8 mouse cellular contexts compared by ENCODE assay signal in the genomic region with DNA sequence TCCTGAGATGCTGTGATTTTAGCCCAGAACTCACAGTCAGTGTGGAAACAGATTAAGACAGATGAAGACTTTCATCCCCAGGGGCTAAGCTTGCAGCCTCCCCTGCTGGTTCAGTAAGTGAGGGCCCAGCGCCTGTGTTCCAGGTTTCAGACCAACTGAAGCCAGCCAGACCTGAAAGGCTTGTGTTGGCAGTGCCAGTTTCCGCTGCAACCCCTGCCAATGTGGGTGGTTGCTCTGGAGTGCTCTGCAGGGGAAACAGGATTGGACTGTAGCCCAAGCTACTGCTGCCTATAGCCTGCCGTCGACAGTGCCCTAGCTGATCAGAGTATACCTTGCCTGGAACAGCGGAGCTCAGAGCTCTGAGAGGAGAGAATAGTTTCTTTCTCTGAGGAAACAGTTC. TPM values are rescaled to one million over a fixed set of nuclear protein-coding genes. Genes with fewer than 3 reads are reported as not detected.
DNase-seq lines count a peak whose midpoint lies in the region; ATAC-seq and TF ChIP-seq lines count a peak whose summit lies in the region.

No protein-coding gene starts in this region.

- H3K27me3 ChIP-seq in heart, adult 2 months (ENCODE audit: control insufficient read depth, insufficient read depth, low read length) = no peaks in the 10 kb centered on the region
- no peaks in the 10 kb centered on the region for H3K27me3 ChIP-seq in heart, embryonic 11.5 days (ENCODE audit: control insufficient read depth, insufficient read depth, low read length)
- no peaks in the 10 kb centered on the region for H3K27me3 ChIP-seq in forebrain, embryonic 16.5 days (replicated peaks; ENCODE audit: control insufficient read depth, insufficient read depth, low read length)
- H3K27me3 ChIP-seq in midbrain, postnatal 0 days (ENCODE audit: insufficient read depth, low read length) = no peaks in the 10 kb centered on the region

- 31% methylated on average over 5 of the region's 5 CpGs for WGBS in heart, adult 2 months
- WGBS in heart, embryonic 11.5 days (ENCODE audit: insufficient replicate concordance) = 85% methylated on average over 5 of the region's 5 CpGs
- WGBS in forebrain, embryonic 16.5 days = 47% methylated on average over 5 of the region's 5 CpGs
- 59% methylated on average over 5 of the region's 5 CpGs for WGBS in midbrain, postnatal 0 days

- no peak overlapping the region for H3K4me3 ChIP-seq in heart, adult 2 months
- H3K4me3 ChIP-seq in heart, embryonic 11.5 days (ENCODE audit: low read depth, low read length) = no peak overlapping the region
- H3K4me3 ChIP-seq in forebrain, embryonic 16.5 days (replicated peaks; ENCODE audit: low read length) = no peak overlapping the region
- H3K4me3 ChIP-seq in midbrain, postnatal 0 days (ENCODE audit: low read depth, low read length) = no peak overlapping the region

- peak overlapping the region; percentile 79 for H3K27ac ChIP-seq in heart, adult 2 months
- no peak overlapping the region for H3K27ac ChIP-seq in heart, embryonic 11.5 days (ENCODE audit: low read depth, low read length)
- H3K27ac ChIP-seq in forebrain, embryonic 16.5 days (ENCODE audit: low read length) = no peak overlapping the region
- no peak overlapping the region for H3K27ac ChIP-seq in midbrain, postnatal 0 days (ENCODE audit: low read depth, low read length)

- peaks cover 10% of the 10 kb centered on the region for H3K36me3 ChIP-seq in heart, adult 2 months (ENCODE audit: control insufficient read depth, insufficient read depth, low read length)
- no peaks in the 10 kb centered on the region for H3K36me3 ChIP-seq in heart, embryonic 11.5 days (ENCODE audit: control insufficient read depth, insufficient read depth, low read length)
- H3K36me3 ChIP-seq in forebrain, embryonic 16.5 days (ENCODE audit: control insufficient read depth, insufficient read depth) = no peaks in the 10 kb centered on the region
- no peaks in the 10 kb centered on the region for H3K36me3 ChIP-seq in midbrain, postnatal 0 days (ENCODE audit: insufficient read depth, low read length)

- ATAC-seq in heart, embryonic 11.5 days (replicated peaks; ENCODE audit: insufficient number of reproducible peaks, low FRiP score, low TSS enrichment) = no peak
- peak; percentile 80 for ATAC-seq in forebrain, embryonic 16.5 days
- no peak for ATAC-seq in midbrain, postnatal 0 days (ENCODE audit: low FRiP score)
- no peak for ATAC-seq in erythroblast, adult 5-6 weeks (replicated peaks; ENCODE audit: low FRiP score, poor library complexity, severe bottlenecking)

- no peak overlapping the region for H3K4me2 ChIP-seq in heart, embryonic 11.5 days
- no peak overlapping the region for H3K4me2 ChIP-seq in forebrain, embryonic 16.5 days (ENCODE audit: low read length)
- H3K4me2 ChIP-seq in midbrain, postnatal 0 days (ENCODE audit: low read depth, low read length, poor library complexity, severe bottlenecking) = no peak overlapping the region

- intact Hi-C loops in heart, adult 2 months (cut with DNase I) = no loop called here

- H3K4me1 ChIP-seq in heart, adult 2 months (ENCODE audit: control insufficient read depth, insufficient read depth, low read length) = peaks cover 27% of the 10 kb centered on the region
- peaks cover 25% of the 10 kb centered on the region for H3K4me1 ChIP-seq in heart, embryonic 11.5 days (ENCODE audit: control insufficient read depth, insufficient read depth, low read length)
- peaks cover 26% of the 10 kb centered on the region for H3K4me1 ChIP-seq in forebrain, embryonic 16.5 days (replicated peaks; ENCODE audit: control insufficient read depth, insufficient read depth, low read length)
- H3K4me1 ChIP-seq in midbrain, postnatal 0 days (ENCODE audit: insufficient read depth, low read length) = no peaks in the 10 kb centered on the region

- no peak for TF ChIP-seq POLR2A in heart, adult 2 months (IDR thresholded peaks at IDR 0.05; ENCODE audit: insufficient read depth, low read depth, low read length)

- H3K9ac ChIP-seq in heart, adult 2 months (ENCODE audit: low read depth, low read length) = peak overlapping the region; percentile 38; the same call in 1 of the 2 replicates
- H3K9ac ChIP-seq in heart, embryonic 11.5 days (ENCODE audit: low read depth, low read length) = no peak overlapping the region
- no peak overlapping the region for H3K9ac ChIP-seq in forebrain, embryonic 16.5 days (replicated peaks; ENCODE audit: low read depth, low read length)
- H3K9ac ChIP-seq in midbrain, postnatal 0 days (replicated peaks; ENCODE audit: low read length, poor library complexity, severe bottlenecking) = no peak overlapping the region

- no peaks in the 10 kb centered on the region for H3K9me3 ChIP-seq in heart, embryonic 11.5 days (replicated peaks; ENCODE audit: control insufficient read depth, low read length)
- no peaks in the 10 kb centered on the region for H3K9me3 ChIP-seq in forebrain, embryonic 16.5 days (ENCODE audit: control insufficient read depth, low read length)
- no peaks in the 10 kb centered on the region for H3K9me3 ChIP-seq in midbrain, postnatal 0 days (ENCODE audit: low read length)

- peak; percentile 77 for TF ChIP-seq CTCF in heart, adult 2 months (IDR thresholded peaks at IDR 0.05)
- peak; percentile 59 for TF ChIP-seq CTCF in midbrain, postnatal 0 days (IDR thresholded peaks at IDR 0.05)

- peak; percentile 70 to 81 for DNase-seq in heart, adult 2 months
- DNase-seq in adrenal gland, postnatal 36 days = peak; percentile 27 to 64
- peak; percentile 42 to 62 for DNase-seq in layer of hippocampus, adult 18-20 months (ENCODE audit: low spot score in 2 of 2)
- DNase-seq in midbrain, postnatal 0 days (ENCODE audit: low spot score) = peak; percentile 85
- DNase-seq in thymus, postnatal 0 days (ENCODE audit: low spot score) = no peak

- peak; percentile 58; the same call in 1 of the 2 replicates for TF ChIP-seq EP300 in heart, adult 2 months (IDR thresholded peaks at IDR 0.05; ENCODE audit: insufficient read depth, low read depth, low read length)

- H3K79me2 ChIP-seq in heart, adult 2 months (replicated peaks; ENCODE audit: control insufficient read depth, insufficient read depth, low read length) = no peaks in the 10 kb centered on the region

RNA-seq across cellular contexts. Expression of a gene that starts 37.0 kb away (rescaled TPM):
- total RNA-seq in heart, adult 2 months (2021) = 10 to 100 TPM; 12.6 to 13.6 TPM
- polyA plus RNA-seq in heart, adult 2 months (2012; rRNA removed) = 15.5 and 19.6 TPM in 2 replicates
- polyA plus RNA-seq in heart, embryonic 11.5 days (2014; fragmentation: Nextera tagmentation; extraction: Ambion mirVana) = 2.5 and 3.0 TPM in 2 replicates
- 1 to 10 TPM; 8.3 to 9.0 TPM for total RNA-seq in adrenal gland, postnatal 36 days (2021)
- polyA plus RNA-seq in forebrain, embryonic 16.5 days (2015; fragmentation: Nextera tagmentation; extraction: Ambion mirVana) = 1.2 and 2.3 TPM in 2 replicates
- 1 to 10 TPM; 2.7 to 3.3 TPM for total RNA-seq in layer of hippocampus, adult 18-20 months (2021)
- total RNA-seq in midbrain, postnatal 0 days (2014; rRNA removed) = 7.1 and 8.0 TPM in 2 replicates
- 1.4 and 1.5 TPM in 2 replicates for polyA plus RNA-seq in midbrain, postnatal 0 days (2015; fragmentation: Nextera tagmentation; extraction: Ambion mirVana)
- not detected in 2 replicates for total RNA-seq in erythroblast, adult 5-6 weeks (2015; ENCODE audit: low replicate concordance)
- not detected in 2 replicates for total RNA-seq in erythroblast, adult 5-6 weeks (2017; ENCODE audit: low replicate concordance)
- polyA plus RNA-seq in thymus, postnatal 0 days (2015; fragmentation: Nextera tagmentation; extraction: Ambion mirVana) = 8.3 and 11.0 TPM in 2 replicates

RNA-seq across cellular contexts. Expression of a gene that starts 46.4 kb away (rescaled TPM):
- 1 to 10 TPM; 5.7 to 6.1 TPM for total RNA-seq in heart, adult 2 months (2021)
- 11.1 and 16.7 TPM in 2 replicates for polyA plus RNA-seq in heart, adult 2 months (2012; rRNA removed)
- polyA plus RNA-seq in heart, embryonic 11.5 days (2014; fragmentation: Nextera tagmentation; extraction: Ambion mirVana) = 23.4 and 24.6 TPM in 2 replicates
- 10 to 100 TPM; 20.7 to 22.4 TPM for total RNA-seq in adrenal gland, postnatal 36 days (2021)
- 18.0 and 20.8 TPM in 2 replicates for polyA plus RNA-seq in forebrain, embryonic 16.5 days (2015; fragmentation: Nextera tagmentation; extraction: Ambion mirVana)
- total RNA-seq in layer of hippocampus, adult 18-20 months (2021) = 10 to 100 TPM; 18.3 to 20.5 TPM
- 14.2 and 26.0 TPM in 2 replicates for total RNA-seq in midbrain, postnatal 0 days (2014; rRNA removed)
- polyA plus RNA-seq in midbrain, postnatal 0 days (2015; fragmentation: Nextera tagmentation; extraction: Ambion mirVana) = 10.4 and 12.7 TPM in 2 replicates
- 1.9 and 6.7 TPM in 2 replicates for total RNA-seq in erythroblast, adult 5-6 weeks (2015; ENCODE audit: low replicate concordance)
- total RNA-seq in erythroblast, adult 5-6 weeks (2017; ENCODE audit: low replicate concordance) = 4.6 and 5.7 TPM in 2 replicates
- polyA plus RNA-seq in thymus, postnatal 0 days (2015; fragmentation: Nextera tagmentation; extraction: Ambion mirVana) = 34.2 and 37.7 TPM in 2 replicates

RNA-seq across cellular contexts. Expression of a gene that starts 58.8 kb away (rescaled TPM):
- total RNA-seq in heart, adult 2 months (2021) = 10 to 100 TPM in 1 of 2 experiments, 1 to 10 TPM in 1; 8.5 to 11.6 TPM
- 21.7 and 32.9 TPM in 2 replicates for polyA plus RNA-seq in heart, adult 2 months (2012; rRNA removed)
- polyA plus RNA-seq in heart, embryonic 11.5 days (2014; fragmentation: Nextera tagmentation; extraction: Ambion mirVana) = 16.5 and 21.0 TPM in 2 replicates
- total RNA-seq in adrenal gland, postnatal 36 days (2021) = 10 to 100 TPM; 29.8 to 30.6 TPM
- 15.4 and 16.1 TPM in 2 replicates for polyA plus RNA-seq in forebrain, embryonic 16.5 days (2015; fragmentation: Nextera tagmentation; extraction: Ambion mirVana)
- 10 to 100 TPM; 33.2 to 33.9 TPM for total RNA-seq in layer of hippocampus, adult 18-20 months (2021)
- total RNA-seq in midbrain, postnatal 0 days (2014; rRNA removed) = 17.4 and 19.9 TPM in 2 replicates
- 10.8 and 12.1 TPM in 2 replicates for polyA plus RNA-seq in midbrain, postnatal 0 days (2015; fragmentation: Nextera tagmentation; extraction: Ambion mirVana)
- total RNA-seq in erythroblast, adult 5-6 weeks (2015; ENCODE audit: low replicate concordance) = 0.58 and 4.2 TPM in 2 replicates
- 3.6 and 4.5 TPM in 2 replicates for total RNA-seq in erythroblast, adult 5-6 weeks (2017; ENCODE audit: low replicate concordance)
- polyA plus RNA-seq in thymus, postnatal 0 days (2015; fragmentation: Nextera tagmentation; extraction: Ambion mirVana) = 14.0 and 14.1 TPM in 2 replicates
